Mouse (Mus musculus) ES-E14 (cell line): ENCODE data around the gene Cadps. TPM values are rescaled to one million over a fixed set of nuclear protein-coding genes. Genes with fewer than 3 reads are reported as not detected.

Experiments
- DNase-seq: peaks from one replicate; pipeline ENCODE4 v3.0.0-alpha.2; 2013; ENCODE audit warnings: low read depth, low spot score
- H3K27ac ChIP-seq: 2 replicates; pipeline ENCODE4 v1.5.1; 2012; ENCODE audit warnings: low read depth, mild to moderate bottlenecking, low read length, moderate library complexity, mixed read lengths; ENCODE audit not compliant: poor library complexity, insufficient read depth, severe bottlenecking
- H3K36me3 ChIP-seq: 2 replicates; pipeline ENCODE4 v1.6.1; 2012; ENCODE audit warnings: mild to moderate bottlenecking, low read length, moderate library complexity, mixed read lengths; ENCODE audit not compliant: control insufficient read depth, poor library complexity, insufficient read depth, severe bottlenecking
- H3K4me1 ChIP-seq, 2 experiments: fragments of 150-350 bp in 1 of 2; sonication (generic) in 1 of 2; 2 replicates each; pipeline ENCODE4 v1.6.1; 2012; ENCODE audit warnings: low read length in 2 of 2, mild to moderate bottlenecking in 1 of 2, mixed read lengths in 1 of 2; ENCODE audit not compliant: control insufficient read depth in 2 of 2, insufficient read depth in 2 of 2, poor library complexity in 1 of 2
- H3K4me3 ChIP-seq, 2 experiments: fragments of 150-350 bp in 1 of 2; sonication (generic) in 1 of 2; 2 replicates each; pipeline ENCODE4 v1.5.1; 2012; ENCODE audit warnings: low read length in 2 of 2, low read depth in 1 of 2, mild to moderate bottlenecking in 1 of 2, mixed read lengths in 1 of 2; ENCODE audit not compliant: insufficient read depth in 1 of 2, poor library complexity in 1 of 2, severe bottlenecking in 1 of 2
- H3K9ac ChIP-seq: 2 replicates; pipeline ENCODE4 v1.6.1; 2012; ENCODE audit warnings: low read depth, mild to moderate bottlenecking, low read length, mixed read lengths; ENCODE audit not compliant: poor library complexity, insufficient read depth, severe bottlenecking
- H3K9me3 ChIP-seq: fragments of 150-350 bp; sonication (generic); 2 replicates; pipeline ENCODE4 v1.6.1; 2012; ENCODE audit warnings: low read depth, mild to moderate bottlenecking, low read length; ENCODE audit not compliant: control insufficient read depth, insufficient read depth
- CHD2 ChIP-seq: IDR thresholded peaks from 2 replicates; pipeline ENCODE4 v1.6.1; 2014; ENCODE audit warnings: mild to moderate bottlenecking, low read depth, low read length, inconsistent platforms
- HCFC1 ChIP-seq: IDR thresholded peaks from 2 replicates; pipeline ENCODE4 v1.6.1; 2012; ENCODE audit warnings: low read length, inconsistent platforms, borderline replicate concordance; ENCODE audit not compliant: insufficient read depth
- MAFK ChIP-seq: IDR thresholded peaks from 2 replicates; pipeline ENCODE4 v1.6.1; 2014; ENCODE audit warnings: mild to moderate bottlenecking, low read depth, low read length, inconsistent platforms; ENCODE audit not compliant: insufficient read depth
- ZC3H11A ChIP-seq: IDR thresholded peaks from 2 replicates; pipeline ENCODE4 v1.6.1; 2012; ENCODE audit warnings: low read depth, mild to moderate bottlenecking, inconsistent platforms, low read length, borderline replicate concordance
- ZNF384 ChIP-seq: IDR thresholded peaks from 2 replicates; pipeline ENCODE4 v1.6.1; 2012; ENCODE audit warnings: low read depth, low read length, inconsistent platforms
- in situ Hi-C, 2 experiments: fragments of 600-800 bp; cut with MboI; formaldehyde crosslinking; loops; one replicate each; pipeline ENCODE4 v1.15.1; 2025; ENCODE audit warnings: low sequenced_read_pairs in 2 of 2, inconsistent platforms in 1 of 2; ENCODE audit not compliant: unreplicated experiment in 2 of 2
- total RNA-seq: library from RNA; depleted of rRNA; stranded (reverse); fragments of 300-350 nt; gene quantifications from 2 replicates; pipeline ENCODE4 v1.2.3, GENCODE M21; 2012

Cadps gene
- total RNA-seq, 1 experiment: 0.49 TPM

GRCm38 (mm10) chr14:12333622-12334021 lies 489.3 kb downstream of the Cadps start:
- Histone ChIP-seq H3K36me3 (no peaks in the 10 kb centered on the region), H3K9me3 (no peaks in the 10 kb centered on the region), H3K9ac (no peak overlapping the region), H3K4me3 (no peak overlapping the region), H3K27ac (no peak overlapping the region), H3K4me1 (peaks cover 3 to 6% of the 10 kb centered on the region in 2 experiments; a peak in 2 of 4 replicates)
- in situ Hi-C loops: no loop called here
- no peak for DNase-seq
- TF ChIP-seq ZNF384 (no peak), MAFK (no peak), HCFC1 (no peak), CHD2 (no peak), ZC3H11A (no peak)
